ENCODE assay signal across 8 mouse cellular contexts in the genomic region with DNA sequence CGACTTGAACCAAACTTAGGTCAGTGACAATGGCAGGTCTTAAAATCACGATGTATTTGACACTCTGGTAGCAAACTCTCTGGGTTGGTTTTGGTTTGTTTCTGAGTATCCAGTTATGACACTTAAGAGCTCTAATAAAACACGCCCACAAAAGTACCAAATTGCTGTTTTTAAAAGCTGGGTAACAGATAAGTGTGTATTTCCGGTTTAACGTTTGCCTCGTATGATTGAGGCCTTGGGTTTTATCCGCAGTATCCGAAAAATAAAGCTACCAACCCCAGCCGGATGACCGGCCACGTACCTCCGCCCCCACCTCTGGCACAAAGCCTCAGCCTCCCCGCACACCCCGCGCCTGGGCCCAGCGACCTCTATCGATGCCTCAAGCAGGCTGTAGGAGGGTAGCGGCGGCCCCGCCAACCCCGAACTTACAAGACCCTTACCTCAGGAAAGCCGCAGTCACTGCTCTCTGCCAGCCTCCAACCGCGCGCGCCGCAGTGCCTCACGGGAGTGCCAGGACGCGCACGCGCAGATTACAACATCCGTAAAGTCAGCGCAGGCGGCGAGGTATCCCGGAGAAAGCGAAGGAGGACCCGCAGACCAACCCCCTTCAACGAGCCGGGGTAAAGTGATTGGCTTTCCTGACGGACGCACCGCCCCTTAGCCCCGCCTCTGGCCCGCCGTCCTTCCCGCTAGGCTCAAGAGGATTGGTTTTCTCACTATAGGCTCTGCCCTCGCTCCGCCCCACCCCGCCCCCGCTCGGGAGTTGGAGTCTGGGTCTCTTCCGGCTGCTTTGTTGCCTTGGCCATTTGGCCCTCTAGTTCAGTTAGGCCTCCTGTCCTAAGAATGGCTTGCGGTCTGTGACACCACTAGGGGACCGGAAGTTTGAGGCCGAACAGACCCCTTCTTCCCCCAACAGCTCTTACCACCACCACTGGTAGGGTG. TPM values are rescaled to one million over a fixed set of nuclear protein-coding genes. Genes with fewer than 3 reads are reported as not detected.
DNase-seq lines count a peak whose midpoint lies in the region; ATAC-seq and TF ChIP-seq lines count a peak whose summit lies in the region.

Poln (minus strand) TSS at position 499 of the 942 bp plus-strand sequence.
Haus3 (minus strand) TSS at position 578 of the 942 bp plus-strand sequence.

- peaks cover 23% of the 10 kb centered on the region for H3K36me3 ChIP-seq in hindbrain, embryonic 13.5 days

- H3K4me1 ChIP-seq in hindbrain, embryonic 13.5 days (replicated peaks), result peaks cover 15% of the 10 kb centered on the region

- POLR2A ChIA-PET in Patski (lab: Charles Lee), result interaction anchor here (1.0 to 2.5 kb wide), 2 partner anchors 13 to 33 kb away, joined by 3 to 8 read pairs; no protein-coding TSS in a partner anchor

- H3K9me3 ChIP-seq in hindbrain, embryonic 13.5 days, result no peaks in the 10 kb centered on the region

- CTCF ChIA-PET in Patski (lab: Charles Lee), result no interaction called here

- H3K4me3 ChIP-seq in hindbrain, embryonic 13.5 days, result peak within 1 kb of the TSS; percentile 72

- H3K27ac ChIP-seq in hindbrain, embryonic 13.5 days, result peak within 1 kb of the TSS; percentile 95

- peak within 1 kb of the TSS; percentile 86 for H3K9ac ChIP-seq in hindbrain, embryonic 13.5 days

- TF ChIP-seq CTCF in Patski (IDR thresholded peaks at IDR 0.05), result no peak

- under 1% methylated on average over 57 of the region's 57 CpGs for WGBS in hindbrain, embryonic 13.5 days

- DNase-seq in Patski (ENCODE audit: low read depth, low spot score), result peak; percentile 92
- DNase-seq in cerebellum, postnatal 14 days, result peak; percentile 97
- peak; percentile 97 for DNase-seq in frontal cortex, postnatal 14 days (ENCODE audit: low spot score in 2 of 2)
- peak; percentile 88 to 93 for DNase-seq in layer of hippocampus, postnatal 25 days (ENCODE audit: extremely low spot score in 1 of 2, low spot score in 1 of 2)
- peak; percentile 99 for DNase-seq in lung, postnatal 25 days (ENCODE audit: low spot score)
- DNase-seq in retina, embryonic 14.5 days (ENCODE audit: low spot score), result peak; percentile 99
- peak; percentile 97 for DNase-seq in thymus, postnatal 4 days

- no peaks in the 10 kb centered on the region for H3K27me3 ChIP-seq in Patski
- H3K27me3 ChIP-seq in hindbrain, embryonic 13.5 days, result no peaks in the 10 kb centered on the region

- in situ Hi-C loops in Patski (cut with MboI; ENCODE audit: low pct_unique_long_range_greater_than_20kb), result no loop called here

- ATAC-seq in Patski, result peak; percentile 98
- peak; percentile 100 for ATAC-seq in hindbrain, embryonic 13.5 days (ENCODE audit: low FRiP score)

- peak within 1 kb of the TSS; percentile 63 for H3K4me2 ChIP-seq in hindbrain, embryonic 13.5 days

RNA-seq across cellular contexts. Expression of gene Poln, which starts in this region (rescaled TPM):
- polyA plus RNA-seq in Patski (2021), result 0.53 TPM
- polyA plus RNA-seq in hindbrain, embryonic 13.5 days (2015; fragmentation: Nextera tagmentation; extraction: Ambion mirVana), result 0.14 and 0.28 TPM in 2 replicates
- 1 to 10 TPM in 1 of 2 experiments, under 1 TPM in 1; 0.63 to 1.0 TPM for total RNA-seq in layer of hippocampus, postnatal 25 days (2021)

RNA-seq across cellular contexts. Expression of gene Haus3, which starts in this region (rescaled TPM):
- 16.7 TPM for polyA plus RNA-seq in Patski (2021)
- polyA plus RNA-seq in hindbrain, embryonic 13.5 days (2015; fragmentation: Nextera tagmentation; extraction: Ambion mirVana), result 19.0 and 19.7 TPM in 2 replicates
- total RNA-seq in layer of hippocampus, postnatal 25 days (2021), result 1 to 10 TPM; 5.6 to 5.7 TPM

Comparison
In these comparisons a context has a peak if more than half of its experiments do, and no peak if none do; other contexts are left out.
1. Peak in every context shown above with its lines: DNase-seq, ATAC-seq, H3K4me3 ChIP-seq and H3K27ac ChIP-seq.